Mouse (Mus musculus) heart, embryonic 12.5 days (tissue): Measurements from ENCODE around the gene Psmc5. TPM values are rescaled to one million over a fixed set of nuclear protein-coding genes. Genes with fewer than 3 reads are reported as not detected.
A peak's percentile ranks its signal among the peaks of the same experiment; 100 is the strongest.

ENCODE experiments used
- ATAC-seq: fragments of 200-750 bp; cut with Nextera tagmentation; 2 replicates; pipeline ENCODE4 v1.8.0; 2017; ENCODE audit warnings: moderate TSS enrichment, moderate library complexity; ENCODE audit not compliant: insufficient number of reproducible peaks, low FRiP score
- H3K27ac ChIP-seq: fragments of 300-500 bp; sonication (generic); 2 replicates; pipeline ENCODE4 v1.5.1; 2016; ENCODE audit warnings: mild to moderate bottlenecking, moderate library complexity; ENCODE audit not compliant: poor library complexity, severe bottlenecking
- H3K27me3 ChIP-seq: fragments of 300-500 bp; sonication (generic); replicated peaks from 2 replicates; pipeline ENCODE4 v1.6.1; 2016; ENCODE audit warnings: mild to moderate bottlenecking, moderate library complexity
- H3K36me3 ChIP-seq: fragments of 300-500 bp; sonication (generic); 2 replicates; pipeline ENCODE4 v1.6.1; 2016; ENCODE audit warnings: mild to moderate bottlenecking, moderate library complexity
- H3K4me1 ChIP-seq: fragments of 300-500 bp; sonication (generic); replicated peaks from 2 replicates; pipeline ENCODE4 v1.6.1; 2016; ENCODE audit warnings: mild to moderate bottlenecking
- H3K4me2 ChIP-seq: fragments of 300-500 bp; sonication (generic); 2 replicates; pipeline ENCODE4 v1.6.1; 2016; ENCODE audit warnings: mild to moderate bottlenecking, moderate library complexity
- H3K4me3 ChIP-seq: fragments of 300-500 bp; sonication (generic); 2 replicates; pipeline ENCODE4 v1.5.1; 2016; ENCODE audit warnings: mild to moderate bottlenecking
- H3K9ac ChIP-seq: fragments of 300-500 bp; sonication (generic); 2 replicates; pipeline ENCODE4 v1.6.1; 2016; ENCODE audit warnings: mild to moderate bottlenecking, moderate library complexity
- H3K9me3 ChIP-seq: fragments of 300-500 bp; sonication (generic); replicated peaks from 2 replicates; pipeline ENCODE4 v1.6.1; 2016; ENCODE audit warnings: mild to moderate bottlenecking, moderate library complexity
- WGBS: fragments of 180-500 bp; shearing (Covaris S2); methylation state at CpG from one replicate; pipeline ENCODE4 v1.1.7; 2016; 5-methylcytosine and 5-hydroxymethylcytosine counted together
- polyA plus RNA-seq: library from polyadenylated mRNA; unstranded; fragments of >200 nt; fragmentation: Nextera tagmentation; extraction: Ambion mirVana; gene quantifications from 2 replicates; pipeline ENCODE4 v1.2.1, GENCODE M21; 2016

Psmc5 gene
- polyA plus RNA-seq, 1 experiment from 2014 or later: 253 TPM

GRCm38 (mm10) chr11:106283371-106283770 is 27.4 kb downstream of the Psmc5 start:
- Histone ChIP-seq H3K27ac (no peak overlapping the region), H3K36me3 (no peaks in the 10 kb centered on the region), H3K4me2 (no peak overlapping the region), H3K4me1 (no peaks in the 10 kb centered on the region), H3K9me3 (no peaks in the 10 kb centered on the region), H3K9ac (no peak overlapping the region), H3K27me3 (0 out of 2 replicates have a peak, but pooled peaks cover 6% of the 10 kb centered on the region), H3K4me3 (no peak overlapping the region)
- ATAC-seq: no peak
- WGBS: 80% methylated on average over 4 of the region's 4 CpGs

- H3K4me3 ChIP-seq: no peak overlapping the region
- no peak for ATAC-seq
- H3K36me3 ChIP-seq: no peaks in the 10 kb centered on the region
- H3K9me3 ChIP-seq: no peaks in the 10 kb centered on the region
- H3K27ac ChIP-seq: no peak overlapping the region
- no peak overlapping the region for H3K9ac ChIP-seq
- H3K27me3 ChIP-seq: 0 out of 2 replicates have a peak, but pooled peaks cover 6% of the 10 kb centered on the region
- 69% methylated on average over 8 of the region's 8 CpGs for WGBS
- H3K4me1 ChIP-seq: no peaks in the 10 kb centered on the region
- H3K4me2 ChIP-seq: no peak overlapping the region
Observed at GRCm38 (mm10) chr11:106284126-106284525, 28.2 kb downstream of the Psmc5 start.

GRCm38 (mm10) chr11:106286206-106286605 is 30.3 kb downstream of the Psmc5 start:
- 73% methylated on average over 7 of the region's 7 CpGs for WGBS
- no peak for ATAC-seq
- H3K9ac ChIP-seq: no peak overlapping the region
- H3K27me3 ChIP-seq: 0 out of 2 replicates have a peak, but pooled peaks cover 6% of the 10 kb centered on the region
- H3K4me1 ChIP-seq: 0 out of 2 replicates have a peak, but pooled peaks cover 4% of the 10 kb centered on the region
- no peak overlapping the region for H3K27ac ChIP-seq
- H3K4me2 ChIP-seq: no peak overlapping the region
- no peaks in the 10 kb centered on the region for H3K9me3 ChIP-seq
- no peak overlapping the region for H3K4me3 ChIP-seq
- no peaks in the 10 kb centered on the region for H3K36me3 ChIP-seq

GRCm38 (mm10) chr11:106286987-106287386 is 31.0 kb downstream of the Psmc5 start:
- no peak for ATAC-seq
- Histone ChIP-seq H3K27ac (no peak overlapping the region), H3K27me3 (0 out of 2 replicates have a peak, but pooled peaks cover 6% of the 10 kb centered on the region), H3K4me1 (0 out of 2 replicates have a peak, but pooled peaks cover 4% of the 10 kb centered on the region), H3K4me3 (no peak overlapping the region), H3K9me3 (no peaks in the 10 kb centered on the region), H3K9ac (no peak overlapping the region), H3K4me2 (no peak overlapping the region), H3K36me3 (no peaks in the 10 kb centered on the region)
- WGBS: 68% methylated on average over 11 of the region's 11 CpGs

- Histone ChIP-seq H3K27me3 (no peaks in the 10 kb centered on the region), H3K4me2 (no peak overlapping the region), H3K9ac (no peak overlapping the region), H3K36me3 (no peaks in the 10 kb centered on the region), H3K4me1 (0 out of 2 replicates have a peak, but pooled peaks cover 4% of the 10 kb centered on the region), H3K9me3 (peaks cover 4% of the 10 kb centered on the region; the same call in 1 of the 2 replicates), H3K4me3 (no peak overlapping the region), H3K27ac (no peak overlapping the region)
- peak; percentile 42; the same call in 1 of the 2 replicates for ATAC-seq
- 43% methylated on average over 8 of the region's 8 CpGs for WGBS
Observed at GRCm38 (mm10) chr11:106289369-106289768, 33.4 kb downstream of the Psmc5 start.

- Histone ChIP-seq H3K9ac (no peak overlapping the region), H3K4me1 (0 out of 2 replicates have a peak, but pooled peaks cover 4% of the 10 kb centered on the region), H3K4me2 (no peak overlapping the region), H3K9me3 (peaks cover 4% of the 10 kb centered on the region; the same call in 1 of the 2 replicates), H3K27me3 (no peaks in the 10 kb centered on the region), H3K36me3 (no peaks in the 10 kb centered on the region), H3K4me3 (no peak overlapping the region), H3K27ac (no peak overlapping the region)
- 90% methylated on average over 5 of the region's 5 CpGs for WGBS
- ATAC-seq: no peak
Observed at GRCm38 (mm10) chr11:106290376-106290775, 34.4 kb downstream of the Psmc5 start.

GRCm38 (mm10) chr11:106291861-106292260 is 35.9 kb downstream of the Psmc5 start:
- Histone ChIP-seq H3K36me3 (no peaks in the 10 kb centered on the region), H3K4me3 (no peak overlapping the region), H3K9me3 (peaks cover 4% of the 10 kb centered on the region; the same call in 1 of the 2 replicates), H3K27me3 (no peaks in the 10 kb centered on the region), H3K4me2 (no peak overlapping the region), H3K27ac (no peak overlapping the region), H3K4me1 (0 out of 2 replicates have a peak, but pooled peaks cover 4% of the 10 kb centered on the region), H3K9ac (no peak overlapping the region)
- 82% methylated on average over 2 of the region's 2 CpGs for WGBS
- no peak for ATAC-seq

- ATAC-seq: no peak
Observed at GRCm38 (mm10) chr11:106301765-106302164, 45.8 kb downstream of the Psmc5 start, which contains the start of gene Gh. TSS of gene Gh (minus strand) at chr11:106301865.

GRCm38 (mm10) chr11:106302634-106303033 is 46.7 kb downstream of the Psmc5 start:
- 20% methylated on average over 2 of the region's 2 CpGs for WGBS

More at GRCm38 (mm10) chr11:106301765-106302164, 45.8 kb downstream of the Psmc5 start, which contains the start of gene Gh:
- Histone ChIP-seq H3K27ac (no peak within 1 kb of the TSS), H3K4me3 (no peak within 1 kb of the TSS), H3K4me2 (no peak within 1 kb of the TSS), H3K9ac (no peak within 1 kb of the TSS), H3K27me3 (no peaks in the 10 kb centered on the region), H3K36me3 (no peaks in the 10 kb centered on the region), H3K4me1 (no peaks in the 10 kb centered on the region), H3K9me3 (no peaks in the 10 kb centered on the region)
- WGBS: 69% methylated on average over 9 of the region's 9 CpGs

GRCm38 (mm10) chr11:106305348-106306064 is 49.6 kb downstream of the Psmc5 start:
- WGBS: 84% methylated on average over 10 of the region's 10 CpGs
- Histone ChIP-seq H3K4me1 (no peaks in the 10 kb centered on the region), H3K36me3 (no peaks in the 10 kb centered on the region), H3K9ac (no peak overlapping the region), H3K4me3 (no peak overlapping the region), H3K4me2 (no peak overlapping the region), H3K27me3 (no peaks in the 10 kb centered on the region), H3K27ac (no peak overlapping the region), H3K9me3 (no peaks in the 10 kb centered on the region)
- ATAC-seq: no peak

More at GRCm38 (mm10) chr11:106302634-106303033, 46.7 kb downstream of the Psmc5 start:
- no peak overlapping the region for H3K4me2 ChIP-seq
- no peak overlapping the region for H3K9ac ChIP-seq
- no peaks in the 10 kb centered on the region for H3K27me3 ChIP-seq
- no peak overlapping the region for H3K4me3 ChIP-seq
- no peaks in the 10 kb centered on the region for H3K9me3 ChIP-seq
- no peak for ATAC-seq
- no peak overlapping the region for H3K27ac ChIP-seq
- H3K4me1 ChIP-seq: no peaks in the 10 kb centered on the region
- no peaks in the 10 kb centered on the region for H3K36me3 ChIP-seq

- Histone ChIP-seq H3K9me3 (no peaks in the 10 kb centered on the region), H3K27ac (no peak overlapping the region), H3K9ac (no peak overlapping the region), H3K4me3 (no peak overlapping the region), H3K36me3 (no peaks in the 10 kb centered on the region), H3K4me2 (no peak overlapping the region), H3K27me3 (no peaks in the 10 kb centered on the region), H3K4me1 (no peaks in the 10 kb centered on the region)
- WGBS: 85% methylated on average over 3 of the region's 3 CpGs
- no peak for ATAC-seq
Observed at GRCm38 (mm10) chr11:106306065-106306385, 50.1 kb downstream of the Psmc5 start.
